Mouse (Mus musculus) layer of hippocampus, adult 2 months (tissue): Measurements from ENCODE around the gene Nradd. TPM values are rescaled to one million over a fixed set of nuclear protein-coding genes. Genes with fewer than 3 reads are reported as not detected.

ENCODE experiments used
- DNase-seq, 2 experiments: peaks; one replicate each; pipeline ENCODE4 v3.0.0; 2022; ENCODE audit warnings: low spot score in 2 of 2
- H3K27ac ChIP-seq: fragments of 200-600 bp; 2 replicates; pipeline ENCODE4 v1.8.1; 2022
- H3K4me3 ChIP-seq: fragments of 200-600 bp; 2 replicates; pipeline ENCODE4 v1.8.1; 2022; ENCODE audit warnings: mild to moderate bottlenecking
- CTCF ChIP-seq: fragments of 200-600 bp; conservative IDR thresholded peaks from 2 replicates; pipeline ENCODE4 v1.8.1; 2022; ENCODE audit warnings: antibody characterized with exemption, mild to moderate bottlenecking, moderate library complexity
- long read RNA-seq, 2 experiments: library from polyadenylated mRNA; stranded (forward); transcript quantifications; one replicate each; pipeline ENCODE4 v2.0.0; 2021; ENCODE audit warnings: borderline mapping rate in 2 of 2
- total RNA-seq, 2 experiments: library from RNA; stranded (reverse); gene quantifications; 2 replicates each; pipeline ENCODE4 v1.2.3; 2021

Nradd gene
- total RNA-seq: 1 to 10 TPM; 1.9 to 3.4 TPM
- long read RNA-seq, experiment 1: 0 reads
- long read RNA-seq, experiment 2, partial matches to known transcripts: 1 of 1 reads
- long read RNA-seq, experiment 2, other reads (novel, unspliced or antisense): 0 of 1 reads

- DNase-seq: peak; percentile 83 to 84
- H3K27ac ChIP-seq: peak within 1 kb of the TSS; percentile 81
- H3K4me3 ChIP-seq: peak within 1 kb of the TSS; percentile 59
- TF ChIP-seq CTCF: no peak; the same call in 1 of the 2 replicates
Observed at GRCm38 (mm10) chr9:110624361-110625166, at the start of gene Nradd. Gene Nradd (minus strand): TSS chr9:110624452.

GRCm38 (mm10) chr9:110673107-110673752, 49.0 kb upstream of the Nradd start:
- DNase-seq: no peak
- TF ChIP-seq CTCF: 0 out of 2 replicates have a peak, but pooled peaks have one; percentile 9
- no peak overlapping the region for H3K4me3 ChIP-seq
- peak overlapping the region; percentile 91 for H3K27ac ChIP-seq

GRCm38 (mm10) chr9:110672462-110673106, 48.3 kb upstream of the Nradd start:
- TF ChIP-seq CTCF: peak; percentile 83
- no peak overlapping the region for H3K4me3 ChIP-seq
- no peak for DNase-seq
- H3K27ac ChIP-seq: peak overlapping the region; percentile 91

GRCm38 (mm10) chr9:110669785-110670184, 45.5 kb upstream of the Nradd start:
- DNase-seq: no peak
- no peak overlapping the region for H3K4me3 ChIP-seq
- H3K27ac ChIP-seq: no peak overlapping the region
- TF ChIP-seq CTCF: no peak

- no peak for DNase-seq
- no peak for TF ChIP-seq CTCF
- Histone ChIP-seq H3K4me3 (no peak overlapping the region), H3K27ac (no peak overlapping the region)
Observed at GRCm38 (mm10) chr9:110668601-110669293, 44.5 kb upstream of the Nradd start.

- no peak for DNase-seq
- TF ChIP-seq CTCF: no peak
- Histone ChIP-seq H3K4me3 (no peak overlapping the region), H3K27ac (no peak overlapping the region)
Observed at GRCm38 (mm10) chr9:110667219-110667836, 43.1 kb upstream of the Nradd start.

- DNase-seq: no peak
- no peak for TF ChIP-seq CTCF
- peak overlapping the region; percentile 47; the same call in 1 of the 2 replicates for H3K27ac ChIP-seq
- H3K4me3 ChIP-seq: no peak overlapping the region
Observed at GRCm38 (mm10) chr9:110666374-110666773, 42.1 kb upstream of the Nradd start.

GRCm38 (mm10) chr9:110665912-110666311, 41.7 kb upstream of the Nradd start:
- DNase-seq: no peak
- Histone ChIP-seq H3K27ac (peak overlapping the region; percentile 59; the same call in 1 of the 2 replicates), H3K4me3 (no peak overlapping the region)
- TF ChIP-seq CTCF: no peak

GRCm38 (mm10) chr9:110662844-110663243, 38.6 kb upstream of the Nradd start:
- DNase-seq: no peak
- H3K4me3 ChIP-seq: no peak overlapping the region
- H3K27ac ChIP-seq: no peak overlapping the region
- TF ChIP-seq CTCF: no peak

GRCm38 (mm10) chr9:110660856-110661612, 36.8 kb upstream of the Nradd start:
- no peak overlapping the region; the same call in 1 of the 2 replicates for H3K4me3 ChIP-seq
- DNase-seq: peak in 1 of 2 experiments; percentile 34
- H3K27ac ChIP-seq: peak overlapping the region; percentile 76
- TF ChIP-seq CTCF: no peak

GRCm38 (mm10) chr9:110660208-110660607, 36.0 kb upstream of the Nradd start:
- DNase-seq: no peak
- Histone ChIP-seq H3K4me3 (no peak overlapping the region), H3K27ac (peak overlapping the region; percentile 59; the same call in 1 of the 2 replicates)
- TF ChIP-seq CTCF: no peak
